Mouse (Mus musculus): ENCODE data around the gene Tom1l1.

- TF ChIP-seq CTCF (IDR thresholded peaks at IDR 0.05; ENCODE audit: low read depth) = no peak
- no peak for TF ChIP-seq EP300 (optimal IDR thresholded peaks at IDR 0.05)
Observed at GRCm38 (mm10) chr11:90664345-90664986, 23.7 kb downstream of the Tom1l1 start.
